Mouse (Mus musculus): ENCODE measurements at regions not wholly inside any gene's neighbourhood (a gene's known extent, or its start where the extent isn't known, plus 50 kb on each side); places are given as distances from the start of the nearest gene placed in this dataset.

- DNase-seq: no peak
Observed at GRCm38 (mm10) chr9:46443191-46444095, 123.7 kb upstream of the 4931429L15Rik start.

- no peak for DNase-seq
Observed at GRCm38 (mm10) chr9:46442739-46443181, 123.0 kb upstream of the 4931429L15Rik start.

GRCm38 (mm10) chr9:46440226-46440625 is 120.4 kb upstream of the 4931429L15Rik start:
- DNase-seq: no peak

GRCm38 (mm10) chr9:46434700-46435099 is 114.9 kb upstream of the 4931429L15Rik start:
- peak; percentile 38 for DNase-seq

- no peak for DNase-seq
Observed at GRCm38 (mm10) chr9:46433716-46434115, 113.9 kb upstream of the 4931429L15Rik start.

- DNase-seq: no peak
Observed at GRCm38 (mm10) chr9:46431053-46431452, 111.3 kb upstream of the 4931429L15Rik start.

- no peak for DNase-seq
Observed at GRCm38 (mm10) chr9:46423184-46423967, 103.6 kb upstream of the 4931429L15Rik start.

- DNase-seq: no peak
Observed at GRCm38 (mm10) chr9:46421688-46422274, 102.0 kb upstream of the 4931429L15Rik start.

- DNase-seq: no peak
Observed at GRCm38 (mm10) chr9:46411686-46412085, 91.9 kb upstream of the 4931429L15Rik start.

GRCm38 (mm10) chr9:46408776-46409175 is 89.0 kb upstream of the 4931429L15Rik start:
- DNase-seq: no peak

GRCm38 (mm10) chr9:46406606-46407005 is 86.8 kb upstream of the 4931429L15Rik start:
- no peak for DNase-seq

- DNase-seq: no peak
Observed at GRCm38 (mm10) chr9:46396591-46396990, 76.8 kb upstream of the 4931429L15Rik start.

GRCm38 (mm10) chr9:46395156-46395765 is 75.5 kb upstream of the 4931429L15Rik start:
- no peak for DNase-seq

- DNase-seq: no peak
Observed at GRCm38 (mm10) chr9:46394239-46394638, 74.5 kb upstream of the 4931429L15Rik start.

- DNase-seq: peak; percentile 72
Observed at GRCm38 (mm10) chr9:46392641-46393321, 73.0 kb upstream of the 4931429L15Rik start.

- no peak for DNase-seq
Observed at GRCm38 (mm10) chr9:46389741-46390140, 70.0 kb upstream of the 4931429L15Rik start.

- no peak for DNase-seq
Observed at GRCm38 (mm10) chr9:46388677-46389676, 69.2 kb upstream of the 4931429L15Rik start.

- no peak for DNase-seq
Observed at GRCm38 (mm10) chr9:46386333-46386732, 66.5 kb upstream of the 4931429L15Rik start.

GRCm38 (mm10) chr9:46381342-46381741 is 61.6 kb upstream of the 4931429L15Rik start:
- DNase-seq: no peak

- no peak for DNase-seq
Observed at GRCm38 (mm10) chr9:46379453-46379852, 59.7 kb upstream of the 4931429L15Rik start.

- no peak for DNase-seq
Observed at GRCm38 (mm10) chr9:46378339-46378738, 58.6 kb upstream of the 4931429L15Rik start.
